8 mouse cellular contexts compared by ENCODE assay signal in genomic region chr7:34131959-34132354, GRCm38 (mm10). TPM values are rescaled to one million over a fixed set of nuclear protein-coding genes. Genes with fewer than 3 reads are reported as not detected.
DNase-seq lines count a peak whose midpoint lies in the region; ATAC-seq and TF ChIP-seq lines count a peak whose summit lies in the region.

No protein-coding gene starts in this region.

- ATAC-seq in embryonic facial prominence, embryonic 13.5 days (ENCODE audit: insufficient number of reproducible peaks, insufficient read depth, low FRiP score, low TSS enrichment, low read depth) = no peak
- no peak for ATAC-seq in limb, embryonic 11.5 days (ENCODE audit: insufficient number of reproducible peaks, low FRiP score, low TSS enrichment, low read depth)

- no peak for TF ChIP-seq CTCF in layer of hippocampus, adult 2 months (conservative IDR thresholded peaks at IDR 0.05)

- peaks cover 30% of the 10 kb centered on the region for H3K4me1 ChIP-seq in embryonic facial prominence, embryonic 13.5 days
- peaks cover 8% of the 10 kb centered on the region; the same call in 1 of the 2 replicates for H3K4me1 ChIP-seq in limb, embryonic 11.5 days (ENCODE audit: control insufficient read depth, insufficient read depth, low read length)

- WGBS in embryonic facial prominence, embryonic 13.5 days = 7% methylated on average over 3 of the region's 3 CpGs
- WGBS in limb, embryonic 11.5 days = 6% methylated on average over 3 of the region's 3 CpGs

- H3K36me3 ChIP-seq in embryonic facial prominence, embryonic 13.5 days = peaks cover 18% of the 10 kb centered on the region
- no peaks in the 10 kb centered on the region; the same call in 1 of the 2 replicates for H3K36me3 ChIP-seq in limb, embryonic 11.5 days (ENCODE audit: control insufficient read depth, insufficient read depth, low read length)

- DNase-seq in layer of hippocampus, adult 2 months (ENCODE audit: low spot score in 2 of 2) = no peak
- no peak for DNase-seq in layer of hippocampus, postnatal 10 days (ENCODE audit: low spot score in 2 of 2)
- DNase-seq in limb, embryonic 11.5 days (ENCODE audit: low spot score) = peak; percentile 38
- DNase-seq in retina, postnatal 1 day = peak; percentile 11
- DNase-seq in right cerebral cortex, postnatal 14 days = no peak
- DNase-seq in adrenal gland, postnatal 4 days (ENCODE audit: low spot score in 2 of 2) = no peak
- DNase-seq in urinary bladder, adult 2 months (ENCODE audit: low spot score) = no peak

- H3K4me2 ChIP-seq in embryonic facial prominence, embryonic 13.5 days = peak overlapping the region; percentile 57
- peak overlapping the region; percentile 54 for H3K4me2 ChIP-seq in limb, embryonic 11.5 days (ENCODE audit: low read depth, severe bottlenecking)

- H3K27me3 ChIP-seq in embryonic facial prominence, embryonic 13.5 days = no peaks in the 10 kb centered on the region
- no peaks in the 10 kb centered on the region for H3K27me3 ChIP-seq in limb, embryonic 11.5 days (ENCODE audit: control insufficient read depth, insufficient read depth, low read length)

- peak overlapping the region; percentile 36; the same call in 1 of the 2 replicates for H3K27ac ChIP-seq in layer of hippocampus, adult 2 months
- peak overlapping the region; percentile 86; the same call in 1 of the 2 replicates for H3K27ac ChIP-seq in embryonic facial prominence, embryonic 13.5 days
- H3K27ac ChIP-seq in limb, embryonic 11.5 days (replicated peaks; ENCODE audit: low read depth, low read length) = no peak overlapping the region

- H3K4me3 ChIP-seq in layer of hippocampus, adult 2 months = peak overlapping the region; percentile 48
- H3K4me3 ChIP-seq in embryonic facial prominence, embryonic 13.5 days = peak overlapping the region; percentile 87
- H3K4me3 ChIP-seq in limb, embryonic 11.5 days (ENCODE audit: low read depth, low read length) = peak overlapping the region; percentile 65

- peak overlapping the region; percentile 92 for H3K9ac ChIP-seq in embryonic facial prominence, embryonic 13.5 days
- peak overlapping the region; percentile 88 for H3K9ac ChIP-seq in limb, embryonic 11.5 days (ENCODE audit: low read length)

- peaks cover 5% of the 10 kb centered on the region; the same call in 1 of the 2 replicates for H3K9me3 ChIP-seq in embryonic facial prominence, embryonic 13.5 days
- no peaks in the 10 kb centered on the region for H3K9me3 ChIP-seq in limb, embryonic 11.5 days (ENCODE audit: control insufficient read depth, low read length)

RNA-seq across cellular contexts. Expression of gene Wtip, which starts 1.1 kb away (rescaled TPM):
- 10 to 100 TPM; 11.7 to 12.3 TPM for total RNA-seq in layer of hippocampus, adult 2 months (2021)
- 10 to 100 TPM; 18.0 to 22.3 TPM for total RNA-seq in layer of hippocampus, postnatal 10 days (2021)
- polyA plus RNA-seq in embryonic facial prominence, embryonic 13.5 days (2015; fragmentation: Nextera tagmentation; extraction: Ambion mirVana) = 6.8 and 9.2 TPM in 2 replicates
- polyA plus RNA-seq in limb, embryonic 11.5 days (2014; fragmentation: Nextera tagmentation; extraction: Ambion mirVana) = 7.1 and 7.2 TPM in 2 replicates
- 10 to 100 TPM; 40.7 to 43.5 TPM for total RNA-seq in adrenal gland, postnatal 4 days (2021)
- 23.0 and 23.3 TPM in 2 replicates for polyA plus RNA-seq in urinary bladder, adult 2 months (2012; rRNA removed)

RNA-seq across cellular contexts. Expression of gene Scgb1b30, which starts 36.7 kb away (rescaled TPM):
- total RNA-seq in layer of hippocampus, adult 2 months (2021) = not detected
- total RNA-seq in layer of hippocampus, postnatal 10 days (2021) = not detected
- not detected in 2 replicates for polyA plus RNA-seq in embryonic facial prominence, embryonic 13.5 days (2015; fragmentation: Nextera tagmentation; extraction: Ambion mirVana)
- polyA plus RNA-seq in limb, embryonic 11.5 days (2014; fragmentation: Nextera tagmentation; extraction: Ambion mirVana) = not detected in 2 replicates
- total RNA-seq in adrenal gland, postnatal 4 days (2021) = not detected
- polyA plus RNA-seq in urinary bladder, adult 2 months (2012; rRNA removed) = not detected in 2 replicates

RNA-seq across cellular contexts. Expression of gene Uba2, which starts 37.4 kb away (rescaled TPM):
- 10 to 100 TPM; 85.7 to 92.9 TPM for total RNA-seq in layer of hippocampus, adult 2 months (2021)
- 10 to 100 TPM; 84.8 to 85.0 TPM for total RNA-seq in layer of hippocampus, postnatal 10 days (2021)
- 226 and 239 TPM in 2 replicates for polyA plus RNA-seq in embryonic facial prominence, embryonic 13.5 days (2015; fragmentation: Nextera tagmentation; extraction: Ambion mirVana)
- polyA plus RNA-seq in limb, embryonic 11.5 days (2014; fragmentation: Nextera tagmentation; extraction: Ambion mirVana) = 280 and 284 TPM in 2 replicates
- 100 to 1,000 TPM; 101 to 107 TPM for total RNA-seq in adrenal gland, postnatal 4 days (2021)
- polyA plus RNA-seq in urinary bladder, adult 2 months (2012; rRNA removed) = 76.1 and 90.3 TPM in 2 replicates

Comparison
In these comparisons a context has a peak if more than half of its experiments do, and no peak if none do; other contexts are left out.
1. DNase-seq: peak in limb, embryonic 11.5 days (single experiment) and retina, postnatal 1 day (single experiment); none in layer of hippocampus, adult 2 months (0 of 2), layer of hippocampus, postnatal 10 days (0 of 2), right cerebral cortex, postnatal 14 days (single experiment), adrenal gland, postnatal 4 days (0 of 2) and urinary bladder, adult 2 months (single experiment).
2. Peak in every context shown above with its lines, with median percentiles within 50 percentile points of each other: H3K4me3 ChIP-seq.